Mouse (Mus musculus) thymus, adult 18-20 months (tissue): Measurements from ENCODE around the gene Morc2a.

Source experiments
- DNase-seq, 2 experiments: peaks; one replicate each; pipeline ENCODE4 v3.0.0; 2022; ENCODE audit warnings: mixed read lengths in 2 of 2

Gene Morc2a

GRCm38 (mm10) chr11:3738778-3739177 lies 89.8 kb downstream of the Morc2a start:
- DNase-seq: no peak
